Mouse (Mus musculus) natural killer cell, adult 2 months (primary cell): Measurements from ENCODE around the gene Rundc3a.

Source experiments
- DNase-seq, 2 experiments: peaks; one replicate each; pipeline ENCODE4 v3.0.0; 2022; ENCODE audit warnings: low spot score in 2 of 2

The Rundc3a gene

DNA sequence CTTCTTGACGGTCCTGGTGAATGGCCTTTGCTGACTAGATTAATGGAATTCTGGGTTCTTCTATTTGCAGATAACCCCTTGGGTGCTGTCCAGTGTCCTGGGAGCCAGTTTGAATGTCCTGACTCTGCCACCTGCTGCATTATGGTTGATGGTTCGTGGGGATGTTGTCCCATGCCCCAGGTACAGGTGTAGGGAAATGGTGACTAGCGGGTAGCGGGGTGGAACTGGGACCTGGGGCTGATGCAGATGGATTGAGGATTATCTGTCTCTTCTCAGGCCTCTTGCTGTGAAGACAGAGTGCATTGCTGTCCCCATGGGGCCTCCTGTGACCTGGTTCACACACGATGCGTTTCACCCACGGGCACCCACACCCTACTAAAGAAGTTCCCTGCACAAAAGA lies 40.7 kb downstream of the Rundc3a start:
- no peak for DNase-seq

DNA sequence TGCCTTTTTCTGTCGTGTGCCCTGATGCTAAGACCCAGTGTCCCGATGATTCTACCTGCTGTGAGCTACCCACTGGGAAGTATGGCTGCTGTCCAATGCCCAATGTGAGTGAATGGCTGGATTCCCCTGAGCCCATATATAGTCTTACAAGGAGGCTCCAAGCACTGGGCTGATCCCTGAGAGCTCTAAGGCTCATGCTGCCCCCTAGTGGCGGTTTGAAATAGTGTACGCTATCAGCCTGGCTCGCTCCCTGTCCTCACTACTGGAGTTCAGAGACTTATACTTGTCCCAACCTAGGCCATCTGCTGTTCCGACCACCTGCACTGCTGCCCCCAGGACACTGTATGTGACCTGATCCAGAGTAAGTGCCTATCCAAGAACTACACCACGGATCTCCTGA lies 41.2 kb downstream of the Rundc3a start:
- peak; percentile 70 to 82 for DNase-seq

DNA sequence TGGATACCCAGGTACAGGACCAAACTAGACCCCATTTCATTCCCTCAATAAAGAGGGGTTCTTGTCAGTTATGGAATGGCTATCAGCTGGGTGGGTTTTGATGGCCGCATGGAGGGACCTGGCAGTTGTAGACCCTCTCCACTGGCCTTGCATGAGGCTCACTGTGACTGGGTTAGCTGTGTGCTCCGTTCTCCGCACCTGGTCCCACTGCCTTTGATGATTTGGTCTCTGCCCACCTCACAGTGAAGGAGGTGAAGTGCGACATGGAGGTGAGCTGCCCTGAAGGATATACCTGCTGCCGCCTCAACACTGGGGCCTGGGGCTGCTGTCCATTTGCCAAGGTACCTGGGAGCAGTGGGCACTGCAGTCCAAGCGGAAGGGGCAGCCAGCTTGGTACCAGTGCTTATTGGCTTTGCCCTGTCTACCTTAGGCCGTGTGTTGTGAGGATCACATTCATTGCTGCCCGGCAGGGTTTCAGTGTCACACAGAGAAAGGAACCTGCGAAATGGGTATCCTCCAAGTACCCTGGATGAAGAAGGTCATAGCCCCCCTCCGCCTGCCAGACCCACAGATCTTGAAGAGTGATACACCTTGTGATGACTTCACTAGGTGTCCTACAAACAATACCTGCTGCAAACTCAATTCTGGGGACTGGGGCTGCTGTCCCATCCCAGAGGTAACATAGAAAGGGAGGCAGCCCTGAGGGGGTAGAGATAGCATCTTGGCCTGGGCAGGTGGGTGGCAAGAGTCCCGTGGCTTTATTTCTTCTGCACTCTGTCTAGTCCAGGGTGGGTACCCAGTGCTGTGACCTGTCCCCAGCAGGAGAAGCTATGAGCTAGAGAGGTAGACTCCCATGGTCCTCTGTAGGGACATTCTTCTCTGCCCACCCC lies 41.9 kb downstream of the Rundc3a start:
- no peak for DNase-seq

DNA sequence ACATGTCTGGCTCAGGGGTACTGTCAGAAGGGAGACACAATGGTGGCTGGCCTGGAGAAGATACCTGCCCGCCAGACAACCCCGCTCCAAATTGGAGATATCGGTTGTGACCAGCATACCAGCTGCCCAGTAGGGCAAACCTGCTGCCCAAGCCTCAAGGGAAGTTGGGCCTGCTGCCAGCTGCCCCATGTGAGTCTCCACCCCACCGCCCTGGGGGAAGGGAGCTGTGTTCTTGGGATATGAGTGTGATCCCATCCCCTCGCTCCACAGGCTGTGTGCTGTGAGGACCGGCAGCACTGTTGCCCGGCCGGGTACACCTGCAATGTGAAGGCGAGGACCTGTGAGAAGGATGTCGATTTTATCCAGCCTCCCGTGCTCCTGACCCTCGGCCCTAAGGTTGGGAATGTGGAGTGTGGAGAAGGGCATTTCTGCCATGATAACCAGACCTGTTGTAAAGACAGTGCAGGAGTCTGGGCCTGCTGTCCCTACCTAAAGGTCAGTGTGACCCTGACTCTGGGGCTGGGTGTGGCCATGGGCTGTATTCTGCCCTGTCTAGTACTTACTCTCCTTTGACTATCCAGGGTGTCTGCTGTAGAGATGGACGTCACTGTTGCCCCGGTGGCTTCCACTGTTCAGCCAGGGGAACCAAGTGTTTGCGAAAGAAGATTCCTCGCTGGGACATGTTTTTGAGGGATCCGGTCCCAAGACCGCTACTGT lies 42.7 kb downstream of the Rundc3a start:
- no peak for DNase-seq

DNA sequence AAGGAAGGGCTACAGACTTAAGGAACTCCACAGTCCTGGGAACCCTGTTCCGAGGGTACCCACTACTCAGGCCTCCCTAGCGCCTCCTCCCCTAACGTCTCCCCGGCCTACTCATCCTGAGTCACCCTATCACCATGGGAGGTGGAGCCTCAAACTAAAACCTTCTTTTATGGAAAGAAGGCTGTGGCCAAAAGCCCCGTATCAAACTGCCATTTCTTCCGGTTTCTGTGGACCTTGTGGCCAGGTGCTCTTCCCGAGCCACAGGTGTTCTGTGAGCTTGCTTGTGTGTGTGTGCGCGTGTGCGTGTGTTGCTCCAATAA lies 43.2 kb downstream of the Rundc3a start:
- DNase-seq: no peak

DNA sequence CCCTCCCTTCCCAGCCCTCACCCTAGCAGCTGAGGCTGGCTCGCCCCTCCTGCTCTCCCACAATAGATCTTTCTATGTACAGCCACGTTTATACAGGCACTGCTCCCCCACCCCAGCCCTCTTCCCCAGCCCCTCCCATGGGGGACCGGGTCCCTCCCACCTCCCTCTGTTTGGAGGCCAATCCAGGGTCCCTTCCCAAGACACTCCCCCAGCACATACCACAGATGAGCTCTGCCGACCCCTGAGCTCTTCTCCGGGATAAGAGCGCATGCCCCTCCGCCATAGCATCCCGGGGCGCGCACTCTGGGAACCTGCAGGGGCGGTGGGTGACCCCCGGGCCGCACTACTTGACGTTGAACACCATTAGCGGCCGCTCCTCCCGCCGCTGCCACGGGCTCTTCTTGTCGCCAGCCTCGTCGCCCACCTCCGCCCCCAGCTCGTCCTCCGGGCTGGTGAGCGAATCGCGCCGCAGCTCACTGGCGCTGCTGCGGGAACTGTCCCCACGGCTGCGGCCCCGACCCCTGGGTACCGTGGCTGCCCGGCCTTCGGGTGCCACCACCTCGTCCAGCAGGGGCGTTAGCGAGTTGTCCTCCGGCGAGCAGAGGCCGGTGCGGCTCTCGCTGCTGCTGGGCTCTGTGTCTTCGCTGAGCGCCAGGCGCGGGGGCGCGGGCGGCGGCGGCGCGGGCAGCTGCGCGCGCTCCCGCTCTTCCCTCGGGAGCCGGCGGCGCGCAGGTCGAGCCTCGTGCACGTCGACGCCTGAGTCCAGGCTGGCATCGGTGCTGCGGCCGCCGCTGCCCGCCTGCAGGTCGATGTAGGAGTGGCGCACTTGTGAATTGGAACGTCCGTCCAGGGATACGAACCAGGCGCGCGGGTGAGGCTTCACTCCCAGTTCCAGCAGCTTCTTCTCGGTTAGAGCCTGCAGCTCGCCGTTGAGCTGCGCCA lies 44.2 kb downstream of the Rundc3a start:
- no peak for DNase-seq

DNA sequence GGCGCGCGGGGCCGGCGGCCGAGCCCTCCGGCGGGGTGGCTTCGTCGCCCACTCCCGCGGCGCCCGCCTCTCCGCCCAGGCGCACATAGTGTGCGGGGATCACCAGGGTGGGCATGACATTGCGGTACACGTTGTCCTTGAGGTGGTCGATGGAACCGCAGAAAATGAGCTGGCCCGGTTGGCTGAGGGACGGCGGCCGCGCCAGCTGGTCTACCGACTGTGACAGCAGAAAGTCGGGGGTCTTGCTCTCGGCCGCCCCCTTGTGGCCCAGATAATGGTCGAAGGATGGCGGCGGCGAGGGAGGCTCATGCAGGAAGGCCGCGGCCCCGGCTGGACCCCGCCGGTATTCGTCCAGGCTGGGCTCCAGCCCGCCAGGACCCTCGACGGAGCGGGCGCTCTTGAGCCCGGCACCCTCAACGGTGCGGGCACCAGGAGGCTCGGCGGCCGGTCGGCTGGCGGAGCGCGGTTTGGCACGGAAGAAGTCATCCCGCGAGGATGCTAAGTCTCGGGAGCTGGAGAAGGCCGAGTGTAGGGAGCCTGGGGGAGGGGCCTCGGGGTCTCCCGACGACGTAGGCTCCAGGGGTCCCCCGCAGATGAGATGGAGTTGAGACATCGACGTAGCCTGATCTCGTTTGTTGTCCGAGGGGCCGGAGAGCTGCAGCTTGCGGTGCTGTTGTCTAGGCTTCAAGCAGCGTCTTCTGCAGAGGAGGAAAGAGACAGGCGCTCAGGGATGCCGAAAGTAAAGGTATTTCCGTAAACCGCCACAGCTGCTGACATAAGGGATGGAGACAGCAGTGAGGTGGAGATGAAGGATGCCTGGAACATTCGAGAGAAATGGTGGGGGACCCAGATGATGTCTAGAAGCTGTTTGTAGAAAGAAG lies 45.2 kb downstream of the Rundc3a start:
- peak; percentile 51 to 69 for DNase-seq

DNA sequence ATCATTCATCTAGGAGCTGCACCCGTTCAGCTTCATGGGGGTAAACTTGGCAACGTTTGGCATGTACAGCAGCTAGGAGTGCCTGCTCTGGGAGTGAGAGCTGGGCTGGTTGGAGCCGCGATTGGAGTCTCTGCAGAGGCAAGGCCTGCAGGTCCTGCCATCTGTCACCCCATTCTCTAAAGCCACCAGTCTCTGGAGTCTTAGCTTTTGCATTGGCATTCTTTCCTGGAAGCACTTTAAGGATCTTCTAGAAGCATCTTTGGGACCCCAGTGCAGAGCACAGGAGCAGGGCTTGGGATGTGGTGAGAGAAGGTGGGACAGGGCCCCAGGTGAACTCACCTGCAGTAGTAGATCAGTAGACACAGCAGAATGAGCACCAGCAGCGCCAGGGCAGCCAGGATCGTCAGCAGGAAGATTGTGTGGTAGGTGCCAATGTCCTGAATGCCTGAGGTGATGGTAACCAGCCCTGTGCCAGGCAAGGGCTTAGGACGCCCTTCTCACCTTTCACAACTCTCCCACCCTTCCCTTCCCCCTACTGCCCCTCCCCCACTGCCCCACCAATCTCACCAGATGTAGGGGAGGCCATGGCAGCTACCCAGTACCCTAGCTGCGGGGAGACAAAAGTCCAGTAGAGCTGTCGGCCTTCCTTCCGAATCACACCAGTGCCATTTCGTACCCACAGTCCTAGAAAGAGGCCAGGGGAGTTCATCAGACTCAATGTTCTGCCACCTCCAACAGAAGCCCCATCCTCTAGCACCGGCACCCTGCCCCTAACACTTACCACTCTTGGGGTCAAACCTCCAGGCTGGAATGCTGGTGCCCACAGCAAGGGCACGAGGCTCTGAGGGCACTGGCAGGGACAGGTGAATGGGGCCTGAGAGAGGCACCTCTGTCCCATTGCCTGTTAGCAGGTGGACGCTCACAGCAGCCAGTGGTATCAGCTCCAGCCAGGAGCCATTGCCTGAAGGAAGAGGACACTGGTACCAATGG lies 46.2 kb downstream of the Rundc3a start:
- DNase-seq: no peak

DNA sequence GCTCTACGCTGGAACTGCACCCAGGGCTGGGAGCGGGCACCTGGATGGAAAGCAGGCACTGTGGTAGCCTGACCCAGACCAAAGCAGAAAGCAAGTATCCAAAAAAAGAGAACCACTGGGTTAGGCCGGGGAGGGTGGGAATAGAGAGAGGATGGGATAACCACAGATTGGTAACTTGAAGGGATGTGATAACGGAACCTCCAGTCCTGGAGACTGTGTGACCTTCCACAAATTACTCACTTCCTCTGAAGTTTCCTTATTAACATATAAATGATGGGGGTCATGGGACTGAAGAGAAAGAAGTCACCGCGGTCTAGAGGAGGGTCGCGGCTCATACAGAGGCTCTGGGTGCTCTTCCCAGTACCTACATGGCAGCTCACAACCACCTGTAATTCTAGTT lies 47.1 kb downstream of the Rundc3a start:
- DNase-seq: no peak

DNA sequence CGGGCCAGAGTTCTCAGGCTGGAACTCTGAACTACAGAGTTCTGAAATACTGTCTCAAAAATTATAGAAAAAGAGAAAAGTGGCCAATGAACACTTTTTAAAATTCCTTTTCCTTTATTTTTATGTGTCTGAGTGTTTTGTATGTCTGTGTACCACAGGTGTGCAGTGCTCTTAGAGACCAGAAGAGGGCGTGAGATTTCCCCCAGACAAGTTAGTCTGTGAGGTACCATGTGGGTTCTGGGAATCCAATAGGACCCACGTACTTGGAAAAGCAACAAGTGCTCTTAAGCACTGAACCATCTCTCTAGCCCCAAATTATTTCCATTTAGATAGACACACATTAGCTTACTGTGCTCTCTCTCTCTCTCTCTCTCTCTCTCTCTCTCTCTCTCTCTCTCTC lies 48.2 kb downstream of the Rundc3a start:
- DNase-seq: no peak

DNA sequence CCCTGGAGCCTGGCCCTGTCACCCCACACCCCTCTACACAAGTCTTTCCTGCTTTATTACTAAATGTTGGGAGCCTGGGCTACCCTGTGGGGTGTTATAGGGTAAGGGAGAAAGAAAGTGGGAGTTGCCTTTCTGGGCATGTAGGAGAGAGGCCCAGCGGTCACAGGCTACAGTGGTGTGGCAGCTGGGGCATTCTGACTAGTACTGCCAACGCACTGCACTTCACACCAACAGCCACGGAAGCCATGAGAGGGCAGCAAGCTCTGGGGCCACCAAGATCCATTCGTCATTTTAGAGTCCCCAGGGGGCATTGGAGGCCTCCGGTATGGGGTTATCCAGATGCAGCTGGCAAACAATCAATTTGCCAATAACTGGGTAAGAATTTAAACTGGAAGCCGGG lies 48.9 kb downstream of the Rundc3a start:
- DNase-seq: no peak

DNA sequence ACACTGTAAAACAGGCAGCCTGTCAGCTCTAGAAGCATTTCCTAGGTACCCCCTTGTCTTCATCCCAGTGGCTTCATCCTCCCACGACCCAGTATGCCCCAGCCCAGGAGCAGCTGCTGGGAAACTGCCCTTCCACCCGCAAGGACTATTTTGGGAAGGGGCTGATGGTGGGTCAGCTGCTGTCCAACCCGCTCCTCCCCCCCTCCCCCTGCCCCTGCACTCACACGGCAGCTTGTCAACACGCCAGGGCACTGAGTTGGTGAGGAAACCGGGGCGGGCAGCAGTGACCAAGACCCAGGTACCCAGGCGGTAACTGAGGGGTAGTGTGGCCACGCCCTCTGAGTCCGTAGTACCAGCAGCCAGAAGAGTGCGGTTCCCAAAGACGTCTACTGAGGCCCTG lies 50.5 kb downstream of the Rundc3a start:
- DNase-seq: no peak

DNA sequence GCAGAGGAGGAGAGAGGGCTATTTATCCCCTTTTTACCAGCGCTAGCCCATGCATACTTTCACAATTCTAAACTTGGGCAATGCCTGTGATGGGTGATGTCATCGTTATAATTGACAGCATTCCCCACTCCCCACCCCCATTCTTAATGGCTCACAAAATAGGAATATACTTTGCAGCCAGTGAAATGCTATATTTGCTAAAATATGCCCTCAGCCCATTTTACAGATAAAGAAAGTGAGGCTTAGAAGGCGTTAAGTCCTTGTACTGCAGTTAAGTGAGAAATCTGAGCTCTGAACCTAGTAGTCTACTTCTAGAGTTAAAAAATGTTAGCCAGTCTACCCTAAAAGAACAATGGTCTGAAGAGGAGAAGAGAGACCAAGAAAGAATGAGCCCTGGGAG lies 51.1 kb downstream of the Rundc3a start:
- no peak for DNase-seq

DNA sequence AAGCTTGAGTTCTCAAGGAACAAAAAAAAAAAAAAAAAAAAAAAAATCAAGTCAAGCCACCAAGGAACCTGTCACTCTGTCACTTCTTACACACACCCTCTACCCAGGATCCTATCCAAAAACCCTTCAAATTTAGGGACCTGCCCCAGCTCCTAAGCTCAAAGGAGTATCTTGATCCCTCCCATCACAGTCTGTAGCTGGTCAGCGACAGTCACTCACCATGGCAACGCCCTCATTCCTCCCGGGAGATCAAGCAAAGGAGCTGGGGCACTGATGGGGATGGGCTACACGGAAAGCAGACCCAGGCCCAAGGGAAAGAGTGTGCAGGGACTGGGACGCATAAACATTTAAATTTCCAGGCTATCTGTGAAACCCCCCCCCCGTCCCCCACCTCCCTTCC lies 51.6 kb downstream of the Rundc3a start:
- no peak for DNase-seq

DNA sequence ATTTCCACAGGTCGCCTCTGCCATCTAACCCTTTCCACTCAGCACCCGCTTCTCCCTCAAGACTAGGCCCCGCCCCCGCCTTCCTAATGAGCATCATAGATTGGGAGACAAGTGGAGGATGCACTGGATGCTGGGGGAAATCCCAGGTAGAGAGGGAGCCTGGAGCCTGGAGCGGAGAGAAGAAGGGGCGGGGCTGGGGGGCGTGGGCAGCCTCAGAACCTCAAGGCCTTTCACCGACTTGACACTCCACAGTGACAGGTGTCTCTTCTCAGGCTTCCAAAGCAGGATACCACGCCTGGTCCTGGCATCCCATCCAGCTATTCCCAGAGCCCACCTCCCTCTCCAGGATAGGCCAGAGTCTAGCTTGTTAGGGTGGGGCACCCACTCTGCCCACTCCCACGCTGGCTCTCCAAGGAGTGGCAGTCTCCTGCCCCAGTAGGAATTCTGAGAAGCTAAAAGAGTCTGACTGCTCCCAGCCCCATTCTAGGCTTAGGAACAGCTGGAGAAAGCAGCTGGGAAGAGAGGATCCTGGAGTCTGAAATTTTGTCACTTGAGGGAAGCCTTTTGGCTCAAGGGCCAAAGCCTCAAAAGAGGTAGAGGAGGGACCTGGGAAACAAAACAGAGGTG lies 52.2 kb downstream of the Rundc3a start:
- no peak for DNase-seq

DNA sequence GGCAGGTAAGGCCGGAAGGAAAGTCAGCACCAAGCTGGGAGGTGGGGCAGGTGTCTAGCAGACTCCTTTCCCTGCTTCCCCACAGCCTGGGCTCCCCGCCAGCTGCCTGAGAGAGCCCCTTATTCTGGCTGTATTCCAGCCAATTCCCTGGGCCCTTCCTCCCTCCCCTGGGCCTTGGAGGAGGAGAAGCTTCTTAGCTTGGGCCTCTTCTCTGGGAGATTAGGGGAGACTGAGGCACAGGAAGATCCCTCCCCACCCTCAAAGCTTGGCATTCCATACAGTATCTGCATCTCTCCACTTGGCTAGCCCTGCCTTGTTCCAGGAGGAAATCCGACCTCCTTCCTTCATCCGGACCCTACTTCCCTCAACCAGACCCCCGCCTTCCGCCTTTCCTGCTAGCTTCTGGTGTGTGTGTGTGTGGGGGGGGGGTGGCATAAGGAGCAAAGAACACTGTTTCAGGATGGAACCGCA lies 52.7 kb downstream of the Rundc3a start:
- no peak for DNase-seq

DNA sequence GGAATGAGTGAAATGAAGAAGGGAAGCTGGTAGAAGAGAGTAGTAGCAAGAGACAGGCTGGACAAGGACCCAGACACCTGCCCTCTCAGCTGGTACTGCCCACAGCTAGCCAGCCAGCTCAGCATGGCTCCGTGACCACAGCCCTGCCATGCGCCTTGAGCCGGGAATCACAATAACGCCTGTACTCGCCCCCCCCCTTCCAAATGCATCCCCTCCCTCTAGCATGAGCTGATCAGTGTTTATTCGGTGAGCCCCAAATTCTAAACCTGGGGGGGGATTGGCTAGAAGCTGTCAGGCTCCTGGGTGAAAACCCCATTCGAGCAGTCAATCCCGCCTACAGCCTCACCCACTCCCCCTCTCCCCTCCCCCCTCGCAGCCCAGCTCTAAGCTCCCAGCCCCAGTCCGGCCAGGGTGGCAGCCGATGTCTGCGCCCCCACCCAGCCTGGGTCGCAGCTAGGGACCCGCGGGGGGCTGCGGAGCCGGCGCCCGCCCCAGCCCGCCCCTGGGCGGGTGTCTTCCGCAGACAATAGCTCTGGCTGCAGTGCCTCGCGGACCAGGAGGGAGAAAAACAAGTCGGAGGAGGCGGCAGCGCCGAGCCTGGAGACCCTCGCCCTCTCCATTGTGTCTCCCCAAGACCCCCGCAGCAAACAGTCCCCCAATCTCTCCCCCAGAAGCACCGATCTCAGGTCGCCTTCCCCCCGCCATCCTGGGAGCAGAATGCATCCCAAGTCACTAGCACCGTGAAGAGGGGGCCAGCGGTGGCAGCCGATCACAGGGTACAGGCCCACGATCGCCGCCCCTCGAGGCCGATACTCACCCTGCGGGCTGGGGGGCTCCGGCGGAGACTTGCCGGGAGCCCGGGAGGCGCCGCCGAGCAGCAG lies 53.6 kb downstream of the Rundc3a start:
- no peak for DNase-seq

DNA sequence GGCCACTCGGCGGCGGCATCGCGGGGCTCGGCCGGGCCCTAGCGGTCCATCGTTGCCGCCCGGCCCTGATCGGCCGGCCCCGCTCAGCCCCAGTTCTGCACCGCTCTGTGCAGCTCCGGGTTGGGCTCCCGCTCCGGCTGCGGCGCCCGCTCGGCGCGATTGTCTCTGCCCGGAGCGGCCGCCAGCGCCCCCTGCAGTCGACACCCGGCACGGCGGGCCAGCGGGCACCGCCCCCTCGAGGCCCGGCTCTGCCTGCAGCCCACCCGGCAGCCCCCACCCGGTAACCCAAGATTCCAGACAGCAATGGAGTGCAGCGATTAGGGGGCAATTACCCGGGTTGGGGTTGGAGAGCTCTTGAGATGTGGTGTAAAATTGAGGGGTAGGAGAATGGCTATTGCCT lies 54.3 kb downstream of the Rundc3a start, which contains the start of gene Fam171a2:
Gene Fam171a2, minus strand, starts transcription at position 186 of the 400 bp plus-strand sequence.
- peak; percentile 52 to 70 for DNase-seq
